Mouse (Mus musculus) liver, adult 2 months (tissue): ENCODE measurements around the gene Bcl2l11. TPM values are rescaled to one million over a fixed set of nuclear protein-coding genes. Genes with fewer than 3 reads are reported as not detected.

ENCODE experiments used
- DNase-seq: peaks from one replicate; pipeline ENCODE4 v3.0.0-alpha.2; 2011; ENCODE audit warnings: low read depth, low spot score; ENCODE audit errors: extremely low read depth
- H3K27ac ChIP-seq: fragments of 200-500 bp; replicated peaks from 2 replicates; pipeline ENCODE4 v1.5.1; 2012; ENCODE audit warnings: low read depth, mild to moderate bottlenecking, control low read depth, inconsistent platforms, low read length; ENCODE audit not compliant: insufficient read depth
- H3K27me3 ChIP-seq: fragments of 200-500 bp; 2 replicates; pipeline ENCODE4 v1.6.1; 2012; ENCODE audit warnings: mild to moderate bottlenecking, moderate library complexity, low read length, inconsistent platforms; ENCODE audit not compliant: control insufficient read depth, insufficient read depth
- H3K36me3 ChIP-seq: fragments of 200-500 bp; 2 replicates; pipeline ENCODE4 v1.6.1; 2012; ENCODE audit warnings: low read length, inconsistent platforms; ENCODE audit not compliant: control insufficient read depth, insufficient read depth
- H3K4me1 ChIP-seq: fragments of 200-500 bp; 2 replicates; pipeline ENCODE4 v1.6.1; 2011; ENCODE audit warnings: low read length; ENCODE audit not compliant: control insufficient read depth, insufficient read depth
- H3K4me3 ChIP-seq: fragments of 200-500 bp; 2 replicates; pipeline ENCODE4 v1.5.1; 2011; ENCODE audit warnings: low read depth, mild to moderate bottlenecking, control low read depth, low read length, moderate library complexity; ENCODE audit not compliant: insufficient read depth
- H3K79me2 ChIP-seq: fragments of 200-500 bp; 2 replicates; pipeline ENCODE4 v1.6.1; 2012; ENCODE audit warnings: inconsistent platforms, mild to moderate bottlenecking, low read length, moderate library complexity; ENCODE audit not compliant: control insufficient read depth, insufficient read depth
- H3K9ac ChIP-seq: fragments of 200-500 bp; 2 replicates; pipeline ENCODE4 v1.6.1; 2012; ENCODE audit warnings: low read depth, mild to moderate bottlenecking, control low read depth, inconsistent platforms, low read length
- CTCF ChIP-seq: fragments of 200-500 bp; IDR thresholded peaks from 2 replicates; pipeline ENCODE4 v1.5.1; 2011; ENCODE audit warnings: low read depth, low read length, control low read depth
- POLR2A ChIP-seq: fragments of 200-500 bp; IDR thresholded peaks from 2 replicates; pipeline ENCODE4 v1.6.1; 2011; ENCODE audit warnings: low read length, control low read depth; ENCODE audit not compliant: insufficient read depth; ENCODE audit errors: extremely low read depth
- WGBS: fragments of 180-500 bp; shearing (Covaris S2); methylation state at CpG from one replicate; pipeline ENCODE4 v1.1.7; 2018; 5-methylcytosine and 5-hydroxymethylcytosine counted together
- polyA plus RNA-seq: library from polyadenylated mRNA; depleted of rRNA; stranded (reverse); fragments of >200 nt; gene quantifications from 2 replicates; pipeline ENCODE4 v1.2.3, GENCODE M21; 2012
- total RNA-seq: library from RNA; depleted of rRNA; stranded (reverse); fragments of >200 nt; gene quantifications from 2 replicates; pipeline ENCODE4 v1.2.3, GENCODE M21; 2014

Bcl2l11 gene
- total and polyA plus RNA-seq, 2 experiments: 2.7 to 4.0 TPM

DNA sequence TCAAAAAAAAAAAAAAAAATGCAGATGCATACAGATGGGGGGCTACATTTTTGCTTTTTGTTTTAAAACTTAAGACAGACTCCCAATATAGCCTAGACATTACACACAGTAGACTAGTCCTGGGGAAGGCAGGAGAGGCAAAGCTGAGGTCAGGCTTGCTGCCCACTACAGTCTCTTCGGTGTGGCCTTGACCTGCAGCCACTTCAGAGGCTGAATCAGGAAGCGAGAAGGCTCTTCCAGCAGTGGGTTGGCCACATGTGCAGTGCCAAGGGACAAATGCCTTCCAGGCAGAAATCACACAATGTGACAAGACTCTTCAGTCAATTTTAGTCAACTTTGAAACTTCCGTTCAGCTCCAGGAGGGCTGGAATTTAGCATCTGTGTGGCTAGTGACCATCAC is 62.6 kb downstream of the Bcl2l11 start:
- DNase-seq: no peak
- no peak for TF ChIP-seq POLR2A
- no peak for TF ChIP-seq CTCF
- H3K27ac ChIP-seq: no peak overlapping the region
- no peak overlapping the region for H3K9ac ChIP-seq
- WGBS: 43% methylated on average over 3 of the region's 3 CpGs
- no peak overlapping the region for H3K4me3 ChIP-seq
- H3K27me3 ChIP-seq: no peaks in the 10 kb centered on the region
- H3K36me3 ChIP-seq: no peaks in the 10 kb centered on the region
- no peaks in the 10 kb centered on the region for H3K79me2 ChIP-seq
- peaks cover 11% of the 10 kb centered on the region for H3K4me1 ChIP-seq

DNA sequence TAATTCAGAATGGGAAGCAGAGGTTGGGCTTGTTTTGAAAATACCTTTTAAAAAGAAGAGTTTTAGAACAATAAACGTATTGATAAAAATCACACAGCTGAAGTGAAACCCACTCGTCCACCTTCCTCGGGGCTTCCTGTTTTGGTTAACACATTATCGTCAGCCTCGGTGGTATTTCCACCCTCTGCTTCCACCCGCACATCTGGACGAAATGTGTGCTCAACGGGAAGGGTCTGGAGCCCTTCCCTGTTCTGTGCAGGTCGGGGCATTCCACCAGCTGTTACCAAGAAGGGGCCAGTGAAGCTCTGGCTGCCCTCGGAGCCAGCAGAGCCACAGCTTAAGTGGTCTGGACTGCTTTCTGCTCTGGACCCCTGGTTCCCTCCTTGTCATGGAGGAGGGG is 63.9 kb downstream of the Bcl2l11 start:
- no peak overlapping the region for H3K27ac ChIP-seq
- H3K4me3 ChIP-seq: no peak overlapping the region
- no peaks in the 10 kb centered on the region for H3K36me3 ChIP-seq
- H3K79me2 ChIP-seq: no peaks in the 10 kb centered on the region
- no peaks in the 10 kb centered on the region for H3K27me3 ChIP-seq
- H3K9ac ChIP-seq: no peak overlapping the region
- WGBS: 64% methylated on average over 10 of the region's 10 CpGs
- H3K4me1 ChIP-seq: peaks cover 11% of the 10 kb centered on the region
- TF ChIP-seq POLR2A: no peak
- no peak for TF ChIP-seq CTCF
- DNase-seq: no peak

DNA sequence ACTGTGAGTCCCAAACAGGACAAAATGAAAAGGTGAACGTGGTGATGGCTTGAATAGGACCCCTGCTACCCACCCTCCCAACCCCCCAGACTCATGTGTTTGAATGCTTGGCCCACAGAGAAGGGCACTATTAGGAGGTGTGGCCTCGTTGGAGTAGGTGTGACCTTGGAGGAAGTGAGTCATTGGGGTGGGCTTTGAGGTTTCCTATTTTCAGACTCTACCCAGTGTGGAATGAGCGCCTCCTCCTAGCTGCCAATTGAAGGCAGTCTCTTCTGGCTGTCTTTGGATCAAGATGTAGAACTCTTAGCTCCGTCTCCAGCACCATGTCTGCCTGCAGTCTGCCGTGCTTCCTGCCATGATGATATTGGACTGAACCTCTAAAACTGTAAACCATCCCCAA is 64.4 kb downstream of the Bcl2l11 start:
- TF ChIP-seq POLR2A (no peak), CTCF (no peak)
- H3K79me2 ChIP-seq: no peaks in the 10 kb centered on the region
- H3K36me3 ChIP-seq: no peaks in the 10 kb centered on the region
- no peak overlapping the region for H3K27ac ChIP-seq
- H3K4me1 ChIP-seq: peaks cover 11% of the 10 kb centered on the region
- DNase-seq: no peak
- 86% methylated on average over 5 of the region's 5 CpGs for WGBS
- H3K4me3 ChIP-seq: no peak overlapping the region
- no peaks in the 10 kb centered on the region for H3K27me3 ChIP-seq
- H3K9ac ChIP-seq: no peak overlapping the region

DNA sequence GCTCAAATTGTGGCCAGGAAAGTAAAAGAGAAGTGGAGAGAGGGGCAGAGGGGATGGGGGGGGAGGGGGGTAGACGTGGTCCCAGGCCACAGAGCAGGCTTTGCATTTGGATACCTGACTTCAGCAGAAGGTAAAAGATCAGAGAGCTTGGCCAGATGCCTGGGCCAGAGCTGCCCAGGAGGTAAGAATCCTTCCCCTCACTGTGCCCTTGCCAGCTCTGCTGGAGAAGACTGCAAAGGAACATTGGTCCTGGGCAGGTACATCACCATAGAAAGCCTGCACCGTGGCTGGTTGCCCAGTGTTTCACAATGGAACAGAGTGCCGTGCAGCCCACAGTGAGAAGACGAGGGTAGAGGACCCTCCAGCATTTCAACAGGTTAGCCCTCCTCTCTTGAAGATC is 67.6 kb downstream of the Bcl2l11 start:
- TF ChIP-seq CTCF: no peak
- no peak for TF ChIP-seq POLR2A
- 37% methylated on average over 4 of the region's 4 CpGs for WGBS
- no peak overlapping the region for H3K9ac ChIP-seq
- no peak overlapping the region for H3K27ac ChIP-seq
- H3K79me2 ChIP-seq: no peaks in the 10 kb centered on the region
- no peak for DNase-seq
- no peak overlapping the region for H3K4me3 ChIP-seq
- H3K36me3 ChIP-seq: no peaks in the 10 kb centered on the region
- H3K4me1 ChIP-seq: 0 out of 2 replicates have a peak, but pooled peaks cover 2% of the 10 kb centered on the region
- no peaks in the 10 kb centered on the region for H3K27me3 ChIP-seq

DNA sequence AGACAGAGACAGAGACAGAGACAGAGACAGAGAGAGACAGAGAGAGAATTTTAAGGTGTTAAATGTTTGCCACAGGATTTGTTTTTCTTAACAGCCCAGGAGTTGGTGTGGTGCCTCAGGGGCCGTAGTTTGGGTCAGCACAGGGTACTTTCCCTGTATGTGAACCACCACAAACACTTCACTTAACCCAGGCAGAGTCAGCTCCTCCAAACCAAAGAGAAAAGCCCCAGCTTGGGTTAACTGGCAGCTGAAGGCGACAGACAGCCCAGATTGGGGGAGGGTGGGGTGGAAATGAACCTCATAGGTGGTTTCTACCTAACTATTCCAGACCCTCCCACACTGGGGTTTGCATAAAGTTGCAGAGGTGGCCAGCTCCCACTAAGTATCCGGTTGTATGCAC is 71.5 kb downstream of the Bcl2l11 start:
- Histone ChIP-seq H3K27ac (no peak overlapping the region), H3K36me3 (no peaks in the 10 kb centered on the region), H3K4me1 (no peaks in the 10 kb centered on the region), H3K79me2 (no peaks in the 10 kb centered on the region), H3K4me3 (no peak overlapping the region), H3K9ac (no peak overlapping the region), H3K27me3 (no peaks in the 10 kb centered on the region)
- 92% methylated on average over 3 of the region's 3 CpGs for WGBS
- DNase-seq: no peak
- TF ChIP-seq CTCF (no peak), POLR2A (no peak)

DNA sequence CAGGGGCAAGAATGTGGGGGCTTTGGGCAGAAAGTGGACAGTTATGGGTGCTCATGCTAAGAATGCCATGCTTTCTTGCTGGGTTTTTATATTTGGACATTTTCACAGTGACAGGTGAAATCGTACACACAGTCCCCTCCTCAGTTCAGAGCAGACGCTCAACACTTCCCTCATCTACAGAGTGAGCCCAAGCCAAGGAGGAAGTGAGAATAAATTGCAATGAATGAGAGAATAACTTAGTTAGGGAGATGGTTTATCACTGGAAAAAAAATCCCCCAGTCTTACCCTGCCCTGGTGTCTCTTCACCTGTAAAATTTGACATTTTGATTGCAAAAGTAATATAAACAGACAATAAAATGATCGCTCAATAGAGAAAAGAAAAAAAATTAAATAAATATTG is 77.3 kb downstream of the Bcl2l11 start:
- no peaks in the 10 kb centered on the region for H3K4me1 ChIP-seq
- DNase-seq: no peak
- H3K36me3 ChIP-seq: no peaks in the 10 kb centered on the region
- TF ChIP-seq POLR2A (no peak), CTCF (no peak)
- no peak overlapping the region for H3K27ac ChIP-seq
- H3K4me3 ChIP-seq: no peak overlapping the region
- WGBS: 81% methylated on average over 3 of the region's 3 CpGs
- H3K27me3 ChIP-seq: no peaks in the 10 kb centered on the region
- H3K79me2 ChIP-seq: no peaks in the 10 kb centered on the region
- H3K9ac ChIP-seq: no peak overlapping the region
